Mouse (Mus musculus): Measurements from ENCODE around the gene Rai1. TPM values are rescaled to one million over a fixed set of nuclear protein-coding genes. Genes with fewer than 3 reads are reported as not detected.

Rai1 gene
- total and polyA plus RNA-seq, 3 experiments = 26.3 to 101 (median 56.7) TPM

GRCm38 (mm10) chr11:60220291-60220804, 115.5 kb downstream of the Rai1 start:
- Histone ChIP-seq H3K27me3 (ENCODE audit: control insufficient read depth in 1 of 2, insufficient read depth in 2 of 2, low read length in 2 of 2) (no peaks in the 10 kb centered on the region), H3K36me3 (ENCODE audit: control insufficient read depth in 1 of 2, insufficient read depth in 2 of 2, low read length in 2 of 2) (peaks cover 11 to 43% of the 10 kb centered on the region in 2 experiments), H3K9ac (ENCODE audit: control insufficient read depth, low read depth, low read length, poor library complexity, severe bottlenecking) (peak overlapping the region; percentile 97), H3K4me3 (ENCODE audit: control insufficient read depth in 1 of 2, insufficient read depth in 1 of 2, low read depth in 2 of 2, low read length in 2 of 2) (peak overlapping the region; percentile 92 to 93), H3K79me2 (ENCODE audit: control insufficient read depth, insufficient read depth, low read length, poor library complexity) (peaks cover 49% of the 10 kb centered on the region), H3K27ac (ENCODE audit: control insufficient read depth, low read depth, low read length) (peak overlapping the region; percentile 96), H3K9me3 (replicated peaks; ENCODE audit: insufficient read depth, low read length) (no peaks in the 10 kb centered on the region), H3K4me1 (ENCODE audit: control insufficient read depth in 1 of 2, insufficient read depth in 2 of 2, low read length in 2 of 2) (peaks cover 30 to 60% of the 10 kb centered on the region in 2 experiments)
- TF ChIP-seq USF1 (IDR thresholded peaks at IDR 0.05; ENCODE audit: low read depth, low read length) (0 out of 2 replicates have a peak, but pooled peaks have one; percentile 12), MAZ (IDR thresholded peaks at IDR 0.05; ENCODE audit: low read depth, low read length) (peak; percentile 62; the same call in 1 of the 2 replicates), CHD2 (IDR thresholded peaks at IDR 0.05; ENCODE audit: low read length) (no peak), TAL1 (IDR thresholded peaks at IDR 0.05; ENCODE audit: low read length) (no peak), BHLHE40 (IDR thresholded peaks at IDR 0.05; ENCODE audit: borderline replicate concordance, low read depth, low read length) (no peak; the same call in 1 of the 2 replicates), KAT2A (conservative IDR thresholded peaks at IDR 0.05; ENCODE audit: low read depth, low read length) (0 out of 2 replicates have a peak, but pooled peaks have one; percentile 13), POLR2AphosphoS2 (IDR thresholded peaks at IDR 0.05; ENCODE audit: low read length) (peak; percentile 89), UBTF (IDR thresholded peaks at IDR 0.05; ENCODE audit: borderline replicate concordance, insufficient read depth, low read depth, low read length) (no peak), TBP (IDR thresholded peaks at IDR 0.05; ENCODE audit: low read depth, low read length) (no peak; the same call in 1 of the 2 replicates), ZMIZ1 (IDR thresholded peaks at IDR 0.05; ENCODE audit: low read depth, low read length) (peak; percentile 80; the same call in 1 of the 2 replicates), HCFC1 (IDR thresholded peaks at IDR 0.05; ENCODE audit: low read depth, low read length) (peak; percentile 80), MXI1 (IDR thresholded peaks at IDR 0.05; ENCODE audit: low read depth, low read length) (peak; percentile 38; the same call in 1 of the 2 replicates), SIN3A (IDR thresholded peaks at IDR 0.05; ENCODE audit: low read length) (peak; percentile 78), NRF1 (IDR thresholded peaks at IDR 0.05; ENCODE audit: insufficient read depth, low read depth, low read length, poor library complexity, severe bottlenecking) (peak; percentile 82), CHD1 (IDR thresholded peaks at IDR 0.05; ENCODE audit: low read depth, low read length) (no peak), TCF12 (IDR thresholded peaks at IDR 0.05; ENCODE audit: low read depth, low read length) (peak; percentile 57), MYC (IDR thresholded peaks at IDR 0.05; ENCODE audit: low read depth, low read length) (0 out of 2 replicates have a peak, but pooled peaks have one; percentile 33), GATA1 (IDR thresholded peaks at IDR 0.05; ENCODE audit: low read depth, low read length) (no peak), SMC3 (IDR thresholded peaks at IDR 0.05; ENCODE audit: low read depth, low read length) (no peak), NELFE (IDR thresholded peaks at IDR 0.05; ENCODE audit: low read depth, low read length) (peak; percentile 81), ZKSCAN1 (IDR thresholded peaks at IDR 0.05; ENCODE audit: low read depth, low read length) (no peak), MAFK (IDR thresholded peaks at IDR 0.05; ENCODE audit: borderline replicate concordance, low read depth, low read length) (no peak), ZC3H11A (IDR thresholded peaks at IDR 0.05; ENCODE audit: low read depth, low read length) (no peak), POLR2A (IDR thresholded peaks at IDR 0.05; ENCODE audit: control insufficient read depth in 1 of 2, insufficient read depth in 1 of 2, low read depth in 1 of 2, low read length in 2 of 2, poor library complexity in 1 of 2) (peak; percentile 92 to 93), ELF1 (IDR thresholded peaks at IDR 0.05; ENCODE audit: low read depth, low read length) (peak; percentile 67; the same call in 1 of the 2 replicates), JUND (IDR thresholded peaks at IDR 0.05; ENCODE audit: low read depth, low read length) (no peak), MAX (IDR thresholded peaks at IDR 0.05; ENCODE audit: low read length) (peak; percentile 75), EP300 (IDR thresholded peaks at IDR 0.05; ENCODE audit: low read depth in 1 of 2, low read length in 2 of 2) (peak in 1 of 2 experiments; percentile 16; a peak in 1 of 4 replicates)
- DNase-seq (ENCODE audit: low read depth, low spot score) = peak; percentile 96

All from MEL (cell line).